Mouse (Mus musculus) kidney, adult 2 months (tissue): ENCODE results near the gene Tbc1d1. TPM values are rescaled to one million over a fixed set of nuclear protein-coding genes. Genes with fewer than 3 reads are reported as not detected.

Source experiments
- DNase-seq: peaks from one replicate; pipeline ENCODE4 v3.0.0; 2021
- H3K27ac ChIP-seq: fragments of 200-500 bp; 2 replicates; pipeline ENCODE4 v1.5.1; 2012; ENCODE audit warnings: low read depth, low read length, control low read depth, inconsistent platforms; ENCODE audit not compliant: insufficient read depth
- H3K27me3 ChIP-seq: fragments of 200-500 bp; replicated peaks from 2 replicates; pipeline ENCODE4 v1.6.1; 2012; ENCODE audit warnings: mild to moderate bottlenecking, moderate library complexity, low read length, inconsistent platforms; ENCODE audit not compliant: control insufficient read depth, insufficient read depth
- H3K36me3 ChIP-seq: fragments of 200-500 bp; 2 replicates; pipeline ENCODE4 v1.6.1; 2012; ENCODE audit warnings: mild to moderate bottlenecking, moderate library complexity, low read length, inconsistent platforms; ENCODE audit not compliant: control insufficient read depth, insufficient read depth
- H3K4me1 ChIP-seq: fragments of 200-500 bp; 2 replicates; pipeline ENCODE4 v1.6.1; 2011; ENCODE audit warnings: low read length; ENCODE audit not compliant: control insufficient read depth, insufficient read depth
- H3K4me3 ChIP-seq: fragments of 200-500 bp; 2 replicates; pipeline ENCODE4 v1.5.1; 2011; ENCODE audit warnings: mild to moderate bottlenecking, low read depth, low read length, control low read depth; ENCODE audit not compliant: insufficient read depth
- CTCF ChIP-seq: fragments of 200-500 bp; conservative IDR thresholded peaks from 2 replicates; pipeline ENCODE4 v1.5.1; 2011; ENCODE audit warnings: low read depth, mild to moderate bottlenecking, control low read depth, low read length, moderate library complexity, mixed read lengths; ENCODE audit not compliant: insufficient read depth, insufficient read length
- POLR2A ChIP-seq: fragments of 200-500 bp; IDR thresholded peaks from one replicate; pipeline ENCODE4 v1.6.1; 2011; ENCODE audit warnings: low read depth, low read length, control low read depth
- WGBS: fragments of 180-500 bp; shearing (Covaris S2); methylation state at CpG from one replicate; pipeline ENCODE4 v1.1.7; 2018; 5-methylcytosine and 5-hydroxymethylcytosine counted together
- polyA plus RNA-seq: library from polyadenylated mRNA; depleted of rRNA; stranded (reverse); fragments of >200 nt; gene quantifications from 2 replicates; pipeline ENCODE4 v1.2.3, GENCODE M21; 2012

Gene Tbc1d1
- polyA plus RNA-seq, 1 experiment = 38.3 TPM

DNA sequence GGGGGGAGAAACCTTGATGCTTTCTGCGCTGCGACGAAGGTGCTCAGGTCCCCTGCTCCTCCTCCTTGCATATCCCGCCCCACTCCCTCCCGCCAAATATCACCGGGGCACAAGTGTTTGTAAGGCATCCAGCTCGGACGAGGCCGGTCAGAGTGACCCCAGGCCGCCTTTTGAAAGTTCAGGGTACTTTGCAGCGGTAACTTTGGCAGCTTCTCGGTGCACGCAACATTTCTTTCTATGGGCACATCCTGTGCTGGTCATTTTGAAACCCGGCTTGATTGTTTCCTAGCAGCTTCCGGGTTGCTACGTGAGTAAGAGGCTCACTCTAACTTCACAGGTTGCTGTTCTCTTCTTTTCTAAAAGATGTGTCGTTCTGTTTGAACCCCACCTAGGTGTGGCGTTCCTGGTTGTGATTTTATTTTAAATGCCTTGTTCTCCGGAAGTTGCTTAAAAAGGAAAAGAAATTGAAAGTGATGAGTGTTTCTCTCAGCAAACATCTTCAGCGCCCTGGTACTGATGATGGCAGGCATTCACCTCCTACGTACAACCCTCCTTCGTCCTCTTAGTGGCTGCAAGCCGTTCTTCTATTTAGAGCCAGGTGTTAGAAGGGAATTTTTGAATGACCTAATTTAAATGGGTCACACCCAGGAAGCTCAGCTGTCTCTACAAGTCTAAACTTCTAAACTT lies 4.7 kb downstream of the Tbc1d1 start:
- WGBS = 4% methylated on average over 23 of the region's 23 CpGs
- Histone ChIP-seq H3K27me3 (no peaks in the 10 kb centered on the region), H3K4me1 (peaks cover 10% of the 10 kb centered on the region), H3K36me3 (no peaks in the 10 kb centered on the region), H3K4me3 (peak overlapping the region; percentile 75), H3K27ac (no peak overlapping the region)
- peak; percentile 32 for DNase-seq
- TF ChIP-seq CTCF (no peak), POLR2A (no peak)

GRCm38 (mm10) chr5:64161917-64162316 lies 5.8 kb downstream of the Tbc1d1 start:
- Histone ChIP-seq H3K27ac (no peak overlapping the region), H3K4me3 (no peak overlapping the region), H3K36me3 (no peaks in the 10 kb centered on the region), H3K4me1 (peaks cover 10% of the 10 kb centered on the region), H3K27me3 (no peaks in the 10 kb centered on the region)
- WGBS = 82% methylated on average over 3 of the region's 3 CpGs
- DNase-seq = no peak
- TF ChIP-seq CTCF (no peak), POLR2A (no peak)

DNA sequence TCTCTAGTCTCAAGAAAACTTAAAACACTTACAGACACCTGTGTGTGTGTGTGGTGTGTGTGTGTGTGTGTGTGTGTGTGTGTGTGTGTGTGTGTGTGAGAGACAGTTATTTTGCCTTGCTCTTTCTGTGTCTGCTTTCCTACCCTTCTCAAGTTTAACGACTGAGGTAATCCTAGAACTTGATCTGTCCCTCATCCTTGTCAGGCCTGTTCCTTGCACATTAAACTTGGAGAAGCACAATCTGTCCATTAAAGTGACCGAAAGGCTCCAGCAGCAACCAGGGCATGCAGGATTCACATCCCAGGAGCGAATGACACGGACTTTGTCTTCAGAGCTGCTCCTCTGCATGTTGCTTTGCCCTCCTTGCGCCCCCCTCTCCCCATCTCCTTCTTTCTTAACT lies 6.5 kb downstream of the Tbc1d1 start:
- 92% methylated on average over 5 of the region's 5 CpGs for WGBS
- Histone ChIP-seq H3K27me3 (no peaks in the 10 kb centered on the region), H3K36me3 (no peaks in the 10 kb centered on the region), H3K4me3 (no peak overlapping the region), H3K4me1 (peaks cover 10% of the 10 kb centered on the region), H3K27ac (no peak overlapping the region)
- TF ChIP-seq CTCF (no peak), POLR2A (no peak)
- DNase-seq = no peak

GRCm38 (mm10) chr5:64164414-64164813 lies 8.3 kb downstream of the Tbc1d1 start:
- H3K4me3 ChIP-seq = no peak overlapping the region
- no peak overlapping the region for H3K27ac ChIP-seq
- WGBS = 95% methylated on average over 3 of the region's 3 CpGs
- no peak for DNase-seq
- TF ChIP-seq CTCF (no peak), POLR2A (no peak)
- H3K36me3 ChIP-seq = no peaks in the 10 kb centered on the region
- peaks cover 7% of the 10 kb centered on the region for H3K4me1 ChIP-seq
- no peaks in the 10 kb centered on the region for H3K27me3 ChIP-seq

DNA sequence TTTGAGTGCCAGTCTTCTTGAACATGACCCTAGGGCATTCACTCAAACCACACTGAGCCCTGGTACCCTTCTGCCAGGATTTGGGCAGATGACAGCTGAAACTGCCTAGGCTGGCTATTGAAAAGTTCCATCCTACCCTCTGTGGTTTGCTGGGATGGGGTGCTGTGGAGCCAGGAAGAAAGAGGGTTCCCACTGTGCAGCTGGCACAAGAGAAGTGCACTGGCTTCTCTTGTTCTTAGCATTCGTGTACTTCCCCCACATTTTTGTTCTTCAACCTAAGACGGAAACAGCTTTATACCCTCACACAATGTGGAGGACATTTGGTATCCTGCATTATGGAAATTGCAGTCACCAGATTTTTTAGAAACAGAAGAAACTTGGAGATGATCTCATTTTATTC lies 9.7 kb downstream of the Tbc1d1 start:
- DNase-seq = no peak
- Histone ChIP-seq H3K27me3 (no peaks in the 10 kb centered on the region), H3K27ac (no peak overlapping the region), H3K36me3 (no peaks in the 10 kb centered on the region), H3K4me1 (peaks cover 5% of the 10 kb centered on the region; the same call in 1 of the 2 replicates), H3K4me3 (no peak overlapping the region)
- WGBS = 92% methylated on average over 2 of the region's 2 CpGs
- TF ChIP-seq CTCF (no peak), POLR2A (no peak)

DNA sequence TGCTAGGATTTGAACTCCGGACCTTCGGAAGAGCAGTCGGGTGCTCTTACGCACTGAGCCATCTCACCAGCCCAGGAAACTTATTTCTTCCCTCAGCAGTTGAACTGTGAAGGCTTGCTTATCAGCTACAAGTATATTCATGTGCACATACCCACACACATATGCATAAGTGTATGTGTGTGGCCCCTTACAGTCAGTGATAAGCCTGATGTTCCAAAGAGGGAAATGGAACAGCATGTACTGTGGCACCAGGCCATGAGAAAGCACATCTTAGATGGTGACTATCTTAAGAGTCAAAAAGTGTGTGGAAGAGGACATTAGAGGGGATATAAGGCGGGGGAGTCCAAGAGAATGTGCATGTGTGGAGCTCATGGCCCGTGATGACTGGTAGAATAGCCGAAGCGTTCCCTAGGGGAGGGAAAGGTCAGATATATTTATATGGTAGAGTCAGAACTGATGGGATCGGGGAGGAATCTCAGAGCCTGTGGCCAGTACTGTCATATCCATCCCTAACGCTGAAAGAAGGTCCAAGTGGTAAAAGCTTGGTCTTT lies 13.0 kb downstream of the Tbc1d1 start:
- 90% methylated on average over 10 of the region's 10 CpGs for WGBS
- DNase-seq = no peak
- H3K36me3 ChIP-seq = no peaks in the 10 kb centered on the region
- no peak overlapping the region for H3K4me3 ChIP-seq
- no peak for TF ChIP-seq POLR2A
- TF ChIP-seq CTCF = no peak
- H3K27me3 ChIP-seq = no peaks in the 10 kb centered on the region
- no peak overlapping the region for H3K27ac ChIP-seq
- H3K4me1 ChIP-seq = no peaks in the 10 kb centered on the region

GRCm38 (mm10) chr5:64172884-64173283 lies 16.8 kb downstream of the Tbc1d1 start:
- Histone ChIP-seq H3K27ac (no peak overlapping the region), H3K36me3 (no peaks in the 10 kb centered on the region), H3K27me3 (no peaks in the 10 kb centered on the region), H3K4me3 (no peak overlapping the region), H3K4me1 (no peaks in the 10 kb centered on the region; the same call in 1 of the 2 replicates)
- TF ChIP-seq POLR2A (no peak), CTCF (no peak)
- no peak for DNase-seq
- 67% methylated on average over 3 of the region's 3 CpGs for WGBS
